Mouse (Mus musculus) CH12.LX (cell line): ENCODE measurements around the gene Ppp2r3a. TPM values are rescaled to one million over a fixed set of nuclear protein-coding genes. Genes with fewer than 3 reads are reported as not detected.

ENCODE experiments used
- DNase-seq: peaks from one replicate; pipeline ENCODE4 v3.0.0-alpha.2; 2013; ENCODE audit errors: extremely low read depth
- H3K27ac ChIP-seq: 2 replicates; pipeline ENCODE4 v1.5.1; 2012; ENCODE audit warnings: low read depth, mild to moderate bottlenecking, control low read depth, moderate library complexity; ENCODE audit not compliant: insufficient read depth
- H3K27me3 ChIP-seq: replicated peaks from 2 replicates; pipeline ENCODE3; 2012; ENCODE audit warnings: inconsistent platforms
- H3K36me3 ChIP-seq, 2 experiments: replicated peaks in 1 of 2; 2 replicates each; pipeline versions ENCODE3 to v1.6.1; 2012; ENCODE audit warnings: inconsistent platforms in 1 of 2, low read length in 1 of 2, mild to moderate bottlenecking in 1 of 2, mixed read lengths in 1 of 2, moderate library complexity in 1 of 2; ENCODE audit not compliant: control insufficient read depth in 1 of 2, insufficient read depth in 1 of 2
- H3K4me1 ChIP-seq, 2 experiments: 2 replicates each; pipeline ENCODE4 v1.6.1; 2012; ENCODE audit warnings: inconsistent platforms in 1 of 2, moderate library complexity in 1 of 2; ENCODE audit not compliant: insufficient read depth in 2 of 2, control insufficient read depth in 1 of 2
- H3K4me2 ChIP-seq: 2 replicates; pipeline ENCODE4 v1.6.1; 2012; ENCODE audit warnings: low read depth, mild to moderate bottlenecking, control low read depth; ENCODE audit not compliant: poor library complexity, insufficient read depth, severe bottlenecking
- H3K4me3 ChIP-seq, 3 experiments: fragments of 150-350 bp in 1 of 3; sonication (generic) in 1 of 3; replicated peaks in 1 of 3; 2 replicates each; pipeline versions ENCODE3 to v1.5.1; 2011 to 2012; ENCODE audit warnings: low read depth in 2 of 3, low read length in 2 of 3, mild to moderate bottlenecking in 2 of 3, moderate library complexity in 2 of 3, control low read depth in 1 of 3, improper control_type of control experiment in 1 of 3, inconsistent platforms in 1 of 3, mixed read lengths in 1 of 3; ENCODE audit not compliant: poor library complexity in 1 of 3
- H3K79me2 ChIP-seq: replicated peaks from 2 replicates; pipeline ENCODE4 v1.6.1; 2012; ENCODE audit warnings: mild to moderate bottlenecking, moderate library complexity; ENCODE audit not compliant: control insufficient read depth, poor library complexity, insufficient read depth, severe bottlenecking; ENCODE audit errors: extremely low read depth
- H3K9ac ChIP-seq: 2 replicates; pipeline ENCODE4 v1.6.1; 2012; ENCODE audit warnings: low read depth, mild to moderate bottlenecking, control low read depth, moderate library complexity; ENCODE audit not compliant: insufficient read depth
- H3K9me3 ChIP-seq: replicated peaks from 2 replicates; pipeline ENCODE3; 2012; ENCODE audit warnings: low read length, inconsistent platforms, mixed read lengths
- CHD1 ChIP-seq: IDR thresholded peaks from 2 replicates; pipeline ENCODE4 v1.6.1; 2012; ENCODE audit warnings: low read depth, low read length, improper control_type of control experiment, inconsistent platforms
- CHD2 ChIP-seq: IDR thresholded peaks from 2 replicates; pipeline ENCODE4 v1.6.1; 2011; ENCODE audit warnings: low read length, improper control_type of control experiment
- CTCF ChIP-seq, 2 experiments: IDR thresholded peaks in 1 of 2; conservative IDR thresholded peaks in 1 of 2; 2 replicates each; pipeline ENCODE4 v1.5.1; 2011 to 2012; ENCODE audit warnings: low read depth in 2 of 2, low read length in 2 of 2, improper control_type of control experiment in 1 of 2, inconsistent platforms in 1 of 2, mild to moderate bottlenecking in 1 of 2, moderate library complexity in 1 of 2
- EP300 ChIP-seq: IDR thresholded peaks from 2 replicates; pipeline ENCODE4 v1.6.1; 2011; ENCODE audit warnings: low read length, improper control_type of control experiment
- GABPA ChIP-seq: IDR thresholded peaks from 2 replicates; pipeline ENCODE4 v1.6.1; 2012; ENCODE audit warnings: low read depth, low read length, improper control_type of control experiment, inconsistent platforms; ENCODE audit not compliant: insufficient replicate concordance
- HCFC1 ChIP-seq: IDR thresholded peaks from 2 replicates; pipeline ENCODE4 v1.6.1; 2012; ENCODE audit warnings: low read depth, mild to moderate bottlenecking, inconsistent platforms, low read length, improper control_type of control experiment
- IRF4 ChIP-seq: IDR thresholded peaks from 2 replicates; pipeline ENCODE4 v1.6.1; 2014; ENCODE audit warnings: low read depth, mild to moderate bottlenecking, inconsistent platforms, low read length, improper control_type of control experiment
- JUN ChIP-seq: IDR thresholded peaks from 2 replicates; pipeline ENCODE4 v1.6.1; 2011; ENCODE audit warnings: low read depth, mild to moderate bottlenecking, low read length, improper control_type of control experiment, moderate library complexity; ENCODE audit not compliant: insufficient read depth
- JUND ChIP-seq: conservative IDR thresholded peaks from 2 replicates; pipeline ENCODE4 v1.6.1; 2011; ENCODE audit warnings: low read depth, low read length, improper control_type of control experiment
- KAT2A ChIP-seq: IDR thresholded peaks from 2 replicates; pipeline ENCODE4 v1.6.1; 2012; ENCODE audit warnings: low read length, improper control_type of control experiment, inconsistent platforms; ENCODE audit not compliant: insufficient replicate concordance
- MAX ChIP-seq: IDR thresholded peaks from 2 replicates; pipeline ENCODE4 v1.6.1; 2011; ENCODE audit warnings: low read length, improper control_type of control experiment
- MAZ ChIP-seq: IDR thresholded peaks from 2 replicates; pipeline ENCODE4 v1.6.1; 2012; ENCODE audit warnings: low read depth, mild to moderate bottlenecking, inconsistent platforms, low read length, improper control_type of control experiment, moderate library complexity
- MXI1 ChIP-seq: IDR thresholded peaks from 2 replicates; pipeline ENCODE4 v1.6.1; 2011; ENCODE audit warnings: mild to moderate bottlenecking, low read depth, low read length, improper control_type of control experiment
- NRF1 ChIP-seq: IDR thresholded peaks from 2 replicates; pipeline ENCODE4 v1.6.1; 2014; ENCODE audit warnings: low read depth, mild to moderate bottlenecking, inconsistent platforms, low read length, improper control_type of control experiment, moderate library complexity
- PAX5 ChIP-seq: IDR thresholded peaks from 2 replicates; pipeline ENCODE4 v1.6.1; 2012; ENCODE audit warnings: low read length, inconsistent platforms, mixed read lengths
- SMC3 ChIP-seq: IDR thresholded peaks from 2 replicates; pipeline ENCODE4 v1.6.1; 2011; ENCODE audit warnings: low read depth, low read length, improper control_type of control experiment
- TBP ChIP-seq: conservative IDR thresholded peaks from 2 replicates; pipeline ENCODE4 v1.6.1; 2011; ENCODE audit warnings: low read depth, low read length, improper control_type of control experiment
- UBTF ChIP-seq: IDR thresholded peaks from 2 replicates; pipeline ENCODE4 v1.6.1; 2012; ENCODE audit warnings: low read depth, mild to moderate bottlenecking, inconsistent platforms, low read length, improper control_type of control experiment, moderate library complexity
- USF1 ChIP-seq: IDR thresholded peaks from 2 replicates; pipeline ENCODE4 v1.6.1; 2014; ENCODE audit warnings: low read depth, mild to moderate bottlenecking, inconsistent platforms, low read length, improper control_type of control experiment
- ZKSCAN1 ChIP-seq: IDR thresholded peaks from 2 replicates; pipeline ENCODE4 v1.6.1; 2012; ENCODE audit warnings: low read depth, inconsistent platforms, low read length, improper control_type of control experiment, borderline replicate concordance
- ZNF384 ChIP-seq: IDR thresholded peaks from 2 replicates; pipeline ENCODE4 v1.6.1; 2012; ENCODE audit warnings: low read depth, low read length, improper control_type of control experiment, inconsistent platforms
- dilution Hi-C: fragments of 300-500 bp; cut with MboI; formaldehyde crosslinking; loops from 2 replicates; pipeline ENCODE4 v1.14.3; 2020; ENCODE audit warnings: low sequenced_read_pairs; ENCODE audit not compliant: extremely low pct_unique_long_range_greater_than_20kb, extremely low pct_ligation_motif_present
- in situ Hi-C: fragments of 300-500 bp; cut with MboI; formaldehyde crosslinking; loops from 3 replicates; pipeline ENCODE4 v1.14.3; 2019; ENCODE audit warnings: low sequenced_read_pairs, low pct_ligation_motif_present, low pct_unique_long_range_greater_than_20kb, mixed read lengths
- polyA plus RNA-seq: library from polyadenylated mRNA; unstranded; fragments of >175 nt; gene quantifications from 2 replicates; pipeline ENCODE4 v1.2.1, GENCODE M21; 2012; ENCODE audit warnings: low read depth; ENCODE audit not compliant: insufficient read length
- total RNA-seq, 2 experiments: library from RNA; depleted of rRNA; stranded (reverse); fragments of 300-350 nt in 1 of 2; fragments of >200 nt in 1 of 2; gene quantifications; 2 replicates each; pipeline ENCODE4 v1.2.3; 2012 to 2014

Gene Ppp2r3a
- total and polyA plus RNA-seq, 3 experiments: 1.2 to 2.1 (median 1.8) TPM

DNA sequence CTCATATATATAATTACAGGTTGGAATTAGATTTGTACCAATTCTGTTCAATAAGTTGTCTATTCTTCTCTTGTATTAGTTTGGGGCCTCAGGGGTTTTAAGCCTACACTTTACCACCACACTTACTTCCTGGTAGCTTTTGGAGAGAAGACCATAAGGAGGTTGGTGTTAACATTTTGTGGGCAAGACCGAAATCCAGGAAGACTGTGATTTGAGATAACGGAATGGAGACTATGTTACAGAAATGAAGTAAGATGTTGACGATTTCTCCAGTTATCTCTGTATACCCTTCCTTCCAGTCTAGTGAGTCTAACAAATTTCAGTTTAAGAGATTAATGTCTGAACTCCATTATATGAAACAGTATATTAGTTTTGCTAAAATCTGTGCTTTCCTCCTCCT is 151.4 kb downstream of the Ppp2r3a start:
- in situ Hi-C loops: no loop called here
- no peak overlapping the region for H3K9ac ChIP-seq

DNA sequence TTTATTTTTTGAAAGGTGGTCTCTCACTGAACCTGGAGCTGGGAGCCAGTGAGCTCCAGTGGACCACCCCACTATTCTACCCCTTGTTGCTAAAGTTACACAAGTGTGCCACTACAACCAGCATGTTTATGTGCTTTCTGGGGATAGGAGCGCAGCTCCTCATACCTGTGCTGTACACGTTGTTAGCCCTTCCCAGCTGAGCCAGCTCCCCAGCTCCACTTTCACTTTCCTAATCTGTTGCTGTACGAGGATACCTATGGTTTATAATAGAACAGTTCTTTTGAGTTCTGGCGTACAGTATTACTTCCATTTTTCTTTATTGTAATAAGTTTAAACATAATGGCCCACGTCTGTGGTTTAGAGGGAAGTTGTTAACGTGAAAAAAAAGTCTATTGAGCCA is 152.2 kb downstream of the Ppp2r3a start:
- Histone ChIP-seq H3K9me3 (peaks cover 3% of the 10 kb centered on the region), H3K4me3 (no peak overlapping the region), H3K9ac (no peak overlapping the region), H3K4me2 (no peak overlapping the region), H3K4me1 (peaks cover 3 to 7% of the 10 kb centered on the region in 2 experiments), H3K27me3 (no peaks in the 10 kb centered on the region), H3K27ac (no peak overlapping the region), H3K79me2 (peaks cover 67% of the 10 kb centered on the region), H3K36me3 (peaks cover 24 to 51% of the 10 kb centered on the region in 2 experiments)
- in situ Hi-C loops: no loop called here
- DNase-seq: no peak
- dilution Hi-C loops: no loop called here
- TF ChIP-seq NRF1 (no peak), PAX5 (no peak), SMC3 (no peak), HCFC1 (no peak), IRF4 (no peak), CHD1 (no peak), CHD2 (no peak), GABPA (no peak), USF1 (no peak), MAX (no peak), KAT2A (no peak), JUND (no peak), UBTF (no peak), MXI1 (no peak), MAZ (no peak), CTCF (conservative IDR thresholded peaks at IDR 0.05 in 1 of 2, IDR thresholded peaks at IDR 0.05 in 1 of 2; ENCODE audit: low read depth in 2 of 2, low read length in 2 of 2) (no peak), EP300 (no peak), ZNF384 (no peak), JUN (no peak), TBP (no peak)
- TF ChIP-seq, all 38 proteins: peak for 0

More for the DNA sequence above, 151.4 kb downstream of the Ppp2r3a start:
- peaks cover 3% of the 10 kb centered on the region for H3K9me3 ChIP-seq
- no peaks in the 10 kb centered on the region for H3K27me3 ChIP-seq
- DNase-seq: no peak
- TF ChIP-seq GABPA: no peak
- no peak for TF ChIP-seq ZKSCAN1
- H3K27ac ChIP-seq: no peak overlapping the region
- dilution Hi-C loops: no loop called here
- no peak overlapping the region for H3K4me3 ChIP-seq
- peaks cover 3 to 7% of the 10 kb centered on the region in 2 experiments for H3K4me1 ChIP-seq
- no peak overlapping the region for H3K4me2 ChIP-seq
- H3K36me3 ChIP-seq: peaks cover 28 to 54% of the 10 kb centered on the region in 2 experiments
- peaks cover 61% of the 10 kb centered on the region for H3K79me2 ChIP-seq
